Mouse (Mus musculus): ENCODE results near the gene B4galt1.

B4galt1 gene

DNA sequence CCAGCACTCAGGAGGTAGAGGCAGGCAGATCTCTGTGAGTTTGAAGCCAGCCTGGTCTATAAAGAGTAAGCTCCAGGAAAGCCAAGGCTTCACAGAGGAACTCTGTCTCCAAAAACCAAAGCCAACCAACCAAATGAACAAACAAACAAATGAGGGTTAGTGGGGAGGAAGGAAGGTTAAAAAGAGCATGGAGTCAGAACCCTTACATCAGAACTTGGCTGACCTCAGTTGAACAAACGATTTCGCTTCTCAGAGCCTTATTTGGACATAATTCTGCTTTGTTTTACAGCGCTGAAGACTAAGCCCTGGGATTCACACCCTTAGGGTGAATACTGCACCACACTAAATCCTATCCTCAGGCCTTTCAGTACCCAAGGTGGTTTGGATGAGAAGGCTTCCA lies 18.3 kb upstream of the B4galt1 start:
- no peak for DNase-seq (ENCODE audit: low read depth, low spot score)

DNA sequence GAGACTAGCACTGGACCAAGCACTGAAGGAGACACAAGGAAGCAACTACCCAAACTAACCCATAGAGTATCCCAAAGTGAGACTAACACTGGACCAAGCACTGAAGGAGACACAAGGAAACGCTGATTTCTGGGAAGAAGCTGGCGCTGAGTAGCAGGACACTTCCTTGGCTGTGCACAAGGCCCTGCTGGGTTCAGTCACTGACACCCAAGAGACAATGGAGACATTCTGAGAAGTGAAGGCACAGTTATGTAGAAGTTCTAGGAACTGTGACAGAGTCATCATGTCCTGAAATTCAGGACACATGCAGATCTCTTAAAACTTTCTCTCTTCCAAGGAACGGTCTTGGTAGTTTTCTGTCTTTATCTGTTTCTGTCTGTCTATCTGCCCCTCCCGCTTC lies 16.4 kb upstream of the B4galt1 start:
- no peak for DNase-seq (ENCODE audit: low read depth, low spot score)

DNA sequence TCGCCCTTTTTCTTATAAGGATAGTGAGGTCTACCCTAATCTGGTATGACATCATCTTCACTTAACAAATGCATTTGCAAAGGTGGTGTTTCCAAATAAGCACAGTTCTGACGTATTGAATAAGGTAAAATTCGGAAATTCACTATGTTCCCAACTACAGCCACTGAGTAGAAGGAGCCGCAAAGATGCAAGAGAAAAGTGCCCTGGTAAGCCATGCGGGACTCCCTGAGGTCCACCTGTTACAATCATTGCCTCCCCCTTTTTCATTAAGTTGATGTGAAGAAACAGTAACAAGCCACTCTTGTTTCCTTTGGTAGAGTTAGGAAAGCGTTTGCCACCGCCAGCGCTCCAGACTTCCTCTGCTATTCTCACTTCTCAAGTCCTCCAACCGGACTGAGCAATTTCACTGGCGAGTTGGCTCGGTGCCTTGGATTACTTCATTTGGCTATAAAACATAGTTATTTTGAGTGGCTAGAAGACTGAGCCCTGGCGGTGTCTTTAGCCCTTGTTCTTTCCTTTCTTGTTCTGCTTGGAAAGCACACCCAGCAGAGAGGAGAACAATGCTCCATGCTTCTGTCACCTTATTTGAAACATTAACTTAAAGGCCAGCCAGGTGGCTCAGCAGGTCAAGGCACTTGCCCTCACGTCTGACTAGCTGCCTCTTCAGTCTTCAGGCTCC lies 14.9 kb upstream of the B4galt1 start:
- no peak for DNase-seq (ENCODE audit: low read depth, low spot score)

DNA sequence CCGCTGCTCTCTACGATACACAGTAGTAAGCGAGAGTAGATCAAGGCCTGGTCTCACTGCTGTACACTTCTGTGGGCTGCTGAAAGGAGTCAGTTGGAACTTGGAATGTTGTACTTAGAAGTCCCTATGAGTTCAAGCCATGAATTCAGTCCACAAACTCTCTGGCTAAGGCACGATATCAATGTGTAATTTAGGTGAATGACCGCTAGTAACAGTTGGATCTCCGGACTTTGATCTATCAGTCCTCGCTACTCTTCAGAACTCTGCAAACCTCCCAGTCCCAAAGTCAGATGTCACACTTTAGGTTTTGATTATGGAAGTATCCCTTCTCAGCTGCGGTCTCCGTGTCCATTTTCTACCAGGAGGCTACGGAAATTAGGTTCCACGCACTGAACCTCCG lies 10.6 kb upstream of the B4galt1 start:
- DNase-seq (ENCODE audit: low read depth, low spot score): no peak

DNA sequence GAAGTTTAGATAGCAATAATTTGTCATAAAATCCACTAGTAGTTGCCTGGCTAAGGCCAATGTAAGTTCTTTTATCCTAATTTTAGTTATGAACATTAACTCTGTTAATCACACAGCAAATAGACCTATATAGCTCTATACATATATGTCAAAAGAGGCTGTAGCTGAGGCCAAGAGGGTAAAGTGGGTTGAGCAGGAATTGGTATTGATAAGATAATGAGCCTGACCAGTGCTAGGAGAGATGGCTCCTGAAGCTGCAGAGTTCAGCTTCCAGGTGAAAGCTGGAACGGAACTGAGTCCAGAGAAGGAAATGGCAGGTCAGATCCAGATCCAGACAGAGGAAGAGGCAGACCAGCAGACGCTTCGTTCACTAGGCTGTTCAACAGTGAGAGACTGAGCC lies 9.5 kb upstream of the B4galt1 start:
- DNase-seq (ENCODE audit: low read depth, low spot score): no peak

DNA sequence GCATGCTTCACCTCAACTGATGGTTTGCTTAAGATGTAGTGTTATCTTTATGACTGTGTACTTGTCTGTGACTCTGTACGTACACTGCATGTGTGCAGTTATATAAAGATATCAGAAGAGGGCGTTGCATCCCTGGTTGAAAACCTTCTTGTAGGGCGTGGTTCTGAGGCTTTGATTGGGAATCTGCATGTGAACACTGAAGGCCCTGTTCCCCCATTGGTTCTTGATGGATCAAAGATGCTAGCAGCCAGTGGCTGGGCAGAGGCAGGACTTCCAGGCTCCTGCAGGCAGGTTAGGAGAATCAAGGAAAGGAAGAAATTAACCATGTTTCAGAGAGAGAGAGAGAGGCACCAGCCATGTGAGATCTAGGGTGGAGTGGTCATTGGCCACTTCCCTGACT lies 7.3 kb upstream of the B4galt1 start:
- no peak for DNase-seq (ENCODE audit: low read depth, low spot score)

DNA sequence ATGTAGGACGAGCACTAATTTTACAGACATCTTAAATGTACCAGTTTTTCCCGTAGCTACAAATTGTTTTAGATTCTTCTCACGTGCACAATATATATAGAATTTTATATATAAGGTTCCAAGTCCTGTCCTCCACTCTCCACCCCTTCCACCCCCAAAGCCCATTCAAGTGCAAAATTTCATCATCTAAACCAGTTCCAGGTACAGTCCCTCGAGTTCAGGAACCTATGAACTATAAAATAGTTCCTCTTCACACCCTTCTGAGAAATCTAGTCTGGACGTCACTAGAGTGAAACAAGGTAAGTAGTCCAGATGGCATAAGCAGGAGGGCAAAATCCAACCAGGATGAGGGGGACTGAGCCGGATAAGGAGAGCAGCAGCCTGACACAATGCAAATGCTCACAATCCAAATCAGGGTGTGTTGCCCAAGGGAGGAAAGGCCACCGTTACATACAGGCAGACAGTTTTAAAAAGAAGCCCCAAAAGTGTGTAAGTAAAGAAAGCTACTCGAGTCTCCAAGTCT lies 4.1 kb upstream of the B4galt1 start:
- no peak for DNase-seq (ENCODE audit: low read depth, low spot score)

DNA sequence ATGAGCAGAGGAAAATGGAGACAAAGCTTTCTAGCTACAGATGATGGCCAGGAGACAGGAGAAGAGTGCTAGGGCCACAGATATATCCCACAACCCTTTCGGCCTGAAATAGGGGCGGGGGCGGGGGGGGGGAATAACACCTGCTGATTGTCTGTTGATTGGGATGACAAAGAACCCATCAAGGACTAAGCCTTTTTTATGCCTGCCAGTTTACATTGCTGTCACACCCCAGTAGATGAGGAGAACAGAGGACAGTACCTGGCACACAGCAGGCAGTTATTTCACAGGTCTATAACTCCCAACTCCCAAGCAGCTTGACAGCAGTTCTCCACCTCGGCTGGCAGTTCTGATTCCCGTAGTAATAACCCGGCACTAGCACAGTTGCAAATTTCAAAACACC lies 2.8 kb upstream of the B4galt1 start:
- no peak for DNase-seq (ENCODE audit: low read depth, low spot score)

DNA sequence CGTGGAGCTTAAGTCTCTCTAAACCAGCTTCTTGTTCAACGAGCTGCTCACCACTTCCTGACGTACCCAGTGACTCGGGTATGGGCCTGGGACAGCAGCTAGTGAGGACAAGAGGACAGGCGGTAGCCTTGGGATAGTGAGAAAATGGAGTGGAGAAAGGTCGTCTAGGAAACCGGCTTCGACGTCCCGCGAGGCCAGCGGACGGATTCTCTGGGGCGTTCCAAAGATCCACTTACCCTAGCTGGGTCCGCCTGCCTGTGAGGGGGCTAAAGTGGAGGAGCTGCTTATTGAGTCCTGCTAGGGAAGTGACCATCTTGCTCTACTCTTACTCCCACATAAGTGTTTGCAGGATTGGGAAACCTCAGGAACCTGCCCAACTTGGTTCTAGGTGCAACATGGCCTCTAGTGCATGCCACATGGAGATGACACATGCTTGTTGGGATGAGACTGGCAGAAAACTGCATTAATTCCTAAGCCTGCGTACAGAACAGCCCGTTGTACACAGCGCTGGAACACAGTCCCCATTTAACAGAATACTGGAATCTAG lies 655 bp upstream of the B4galt1 start:
- DNase-seq (ENCODE audit: low read depth, low spot score): no peak

DNA sequence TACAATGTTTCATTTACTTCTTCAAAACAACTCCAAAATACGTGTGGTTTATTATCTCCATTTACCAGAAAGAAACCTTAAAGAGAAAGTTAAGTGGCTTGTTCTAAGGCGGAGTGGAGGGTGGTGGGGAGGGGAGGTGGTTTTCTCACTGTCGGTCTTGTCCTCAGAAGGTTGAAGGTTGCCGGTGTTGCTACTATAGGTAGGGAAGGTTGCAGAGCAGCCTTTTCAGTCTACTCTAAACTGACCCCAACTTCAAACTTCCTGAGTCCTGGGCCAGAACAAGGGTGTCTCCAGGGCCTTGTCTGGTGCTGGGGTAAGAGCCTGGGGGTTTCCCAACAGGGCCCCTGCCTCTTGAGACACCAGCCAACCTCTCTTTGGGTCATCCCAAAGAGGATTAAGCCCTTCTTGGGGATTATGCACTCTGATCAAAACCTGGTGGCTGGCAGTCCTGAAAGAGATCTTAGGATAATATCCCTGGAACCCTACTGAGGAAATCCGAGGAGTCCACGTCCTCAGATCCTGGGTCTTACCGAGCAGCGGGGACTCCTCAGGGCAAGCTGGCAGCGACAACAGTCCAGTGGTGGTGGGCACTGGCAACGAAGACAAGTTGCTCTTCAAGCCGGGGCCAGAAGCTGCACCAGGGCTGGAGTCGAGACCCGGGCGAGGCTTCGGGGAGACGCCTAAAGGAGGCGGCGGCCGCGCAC lies 792 bp downstream of the B4galt1 start:
- no peak for DNase-seq (ENCODE audit: low read depth, low spot score)

DNA sequence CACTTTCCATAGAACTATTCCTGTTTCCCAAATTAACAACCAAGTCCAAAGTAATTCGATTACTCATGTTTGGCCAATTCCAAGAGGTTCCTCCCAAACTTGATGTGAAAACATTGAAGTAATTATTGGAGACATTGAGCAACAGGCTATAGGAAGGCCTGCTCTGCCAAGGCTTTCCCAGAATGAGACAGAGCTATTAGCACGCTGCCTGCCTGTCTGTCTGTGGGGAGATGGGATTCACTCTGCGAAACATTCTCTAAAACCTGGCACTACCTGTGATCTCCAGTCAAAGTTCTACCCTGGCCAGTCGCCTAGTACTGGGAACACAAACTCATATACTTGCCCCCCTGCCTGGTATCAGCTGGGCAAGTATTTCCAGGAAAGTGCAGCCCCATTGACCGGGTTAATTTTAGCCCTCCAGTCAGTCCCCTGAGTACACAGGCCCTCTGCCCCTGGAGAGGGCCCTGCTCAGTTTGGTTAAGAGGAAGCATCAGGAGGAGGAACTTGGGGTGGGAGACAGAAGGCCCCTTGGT lies 1.5 kb downstream of the B4galt1 start:
- DNase-seq (ENCODE audit: low read depth, low spot score): no peak

DNA sequence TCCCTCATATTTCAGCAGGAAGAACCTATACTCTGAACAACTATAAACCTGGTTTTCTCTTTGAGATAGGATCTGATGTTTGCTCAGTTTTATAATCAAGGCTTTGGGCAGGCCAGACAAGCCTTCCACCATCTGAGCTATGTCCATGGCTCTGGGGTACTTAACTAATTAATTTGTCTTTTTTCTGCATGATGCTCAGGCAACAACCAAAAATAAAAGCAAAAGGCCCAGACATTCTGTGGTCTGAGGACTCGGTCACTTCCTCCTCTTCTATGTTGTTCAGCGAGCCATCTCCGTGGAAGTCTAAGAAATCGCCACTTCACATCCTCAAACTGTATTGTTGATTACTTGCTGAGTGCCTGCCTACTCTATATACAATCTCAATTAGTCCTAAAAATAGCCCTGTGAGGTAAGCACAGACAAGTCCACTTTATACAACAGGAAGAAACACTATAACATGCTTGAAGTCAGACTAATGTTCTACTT lies 2.0 kb downstream of the B4galt1 start:
- DNase-seq (ENCODE audit: low read depth, low spot score): no peak

DNA sequence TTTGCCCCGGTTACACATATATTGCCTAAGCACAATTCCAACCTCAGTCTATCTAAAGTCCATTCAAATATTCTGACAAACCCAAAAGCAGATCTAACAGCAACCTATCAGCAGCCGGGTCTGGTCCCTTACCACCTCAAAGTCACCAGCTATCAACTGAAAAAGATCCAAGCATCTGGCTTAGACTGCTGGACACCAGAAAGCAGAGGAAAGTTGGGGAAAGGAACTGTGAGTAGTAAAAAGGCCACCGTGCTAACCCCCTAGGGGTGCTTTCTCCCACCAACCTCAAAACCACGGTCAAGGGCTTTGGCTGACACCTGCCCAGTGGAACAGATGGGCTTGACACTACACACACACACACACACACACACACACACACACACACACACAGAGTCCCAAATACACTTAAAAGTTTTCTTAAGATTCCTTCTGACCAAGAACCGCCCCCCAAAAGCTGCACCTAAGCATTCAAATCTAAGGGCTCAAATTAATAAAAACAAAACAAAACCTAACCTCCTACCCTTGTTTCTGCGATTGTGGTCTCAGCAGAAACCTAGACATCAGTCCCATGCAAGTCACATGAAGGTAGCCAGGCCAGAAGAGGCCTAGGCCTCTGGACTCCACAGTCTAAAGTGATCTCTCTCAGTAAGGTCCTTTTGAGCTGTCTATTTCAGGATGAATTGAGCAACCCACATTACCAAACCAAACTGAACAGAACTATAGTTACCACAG lies 2.6 kb downstream of the B4galt1 start:
- DNase-seq (ENCODE audit: low read depth, low spot score): no peak

DNA sequence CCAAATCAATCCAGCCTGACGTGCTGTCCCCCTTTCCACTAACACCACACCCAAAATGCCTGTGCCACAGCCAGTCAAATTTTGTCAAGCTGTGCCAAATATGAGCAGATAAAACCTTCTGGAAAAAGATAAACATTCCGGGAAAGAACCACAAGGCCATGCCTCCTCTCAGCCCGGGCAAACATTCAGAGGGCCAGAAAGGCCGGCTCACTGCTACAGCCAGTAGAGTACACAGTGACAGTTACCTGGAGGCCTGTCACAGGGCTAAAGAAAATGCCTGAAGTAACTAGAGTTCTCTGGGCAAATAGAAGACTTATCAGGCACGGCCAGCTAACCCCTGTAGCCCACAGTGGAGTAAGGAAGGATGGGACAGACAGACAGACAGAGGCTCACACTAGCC lies 3.2 kb downstream of the B4galt1 start:
- DNase-seq (ENCODE audit: low read depth, low spot score): no peak

DNA sequence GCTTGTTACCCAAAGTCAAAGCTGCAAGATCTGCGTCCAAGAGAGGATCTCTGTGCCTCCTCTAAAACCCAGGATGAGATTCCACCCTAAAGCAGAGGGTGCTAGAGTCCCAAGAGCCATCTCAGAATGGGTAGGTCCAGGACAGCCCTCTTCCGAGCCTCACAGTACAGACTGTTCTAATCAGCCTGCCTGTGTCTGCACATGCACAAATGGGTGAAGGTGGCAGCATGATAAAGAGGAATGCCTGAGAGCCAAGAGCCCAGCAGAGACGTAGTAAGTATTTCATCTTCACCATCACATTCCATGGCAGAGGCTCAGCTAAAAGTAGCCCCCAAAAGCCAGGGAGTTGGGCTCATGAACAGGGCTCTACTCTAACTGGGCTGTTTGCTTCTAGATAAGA lies 4.3 kb downstream of the B4galt1 start:
- DNase-seq (ENCODE audit: low read depth, low spot score): no peak

DNA sequence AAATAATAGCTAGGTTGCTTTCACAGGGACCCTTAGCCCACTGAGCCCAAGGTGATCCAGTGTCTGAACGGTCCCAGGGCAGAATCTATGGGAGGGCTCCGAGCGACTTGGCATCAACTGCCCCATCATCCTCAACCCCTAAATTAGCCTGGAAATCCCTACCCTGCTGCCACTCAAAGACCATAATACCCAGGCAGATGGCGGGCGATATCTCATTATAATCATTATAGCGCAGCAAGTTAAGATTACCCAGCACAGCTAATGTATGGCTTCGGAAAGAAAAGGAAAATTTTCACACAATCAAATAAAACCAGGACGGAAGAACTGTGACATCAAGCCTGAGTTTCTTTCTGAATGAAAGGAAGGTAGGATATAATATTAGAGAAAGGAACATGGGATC lies 5.6 kb downstream of the B4galt1 start:
- no peak for DNase-seq (ENCODE audit: low read depth, low spot score)

DNA sequence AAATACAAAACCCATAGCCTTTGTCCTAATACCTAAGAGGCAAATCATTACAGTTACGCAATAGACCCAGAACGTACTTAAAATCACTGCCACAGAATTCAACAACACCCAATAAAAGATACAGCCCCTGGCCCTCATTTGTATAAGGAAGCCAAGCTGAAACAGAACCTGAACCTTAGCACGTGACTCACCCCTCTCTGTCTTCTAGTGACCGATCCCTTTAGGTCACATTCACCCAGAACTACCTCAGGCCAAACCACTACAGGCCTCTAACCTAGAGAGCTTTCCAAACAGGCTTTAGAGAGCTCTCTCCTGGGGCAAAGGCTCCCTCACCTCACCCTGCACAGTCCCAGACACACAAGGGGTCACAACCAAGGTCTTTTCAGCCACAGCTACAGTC lies 6.6 kb downstream of the B4galt1 start:
- DNase-seq (ENCODE audit: low read depth, low spot score): no peak

DNA sequence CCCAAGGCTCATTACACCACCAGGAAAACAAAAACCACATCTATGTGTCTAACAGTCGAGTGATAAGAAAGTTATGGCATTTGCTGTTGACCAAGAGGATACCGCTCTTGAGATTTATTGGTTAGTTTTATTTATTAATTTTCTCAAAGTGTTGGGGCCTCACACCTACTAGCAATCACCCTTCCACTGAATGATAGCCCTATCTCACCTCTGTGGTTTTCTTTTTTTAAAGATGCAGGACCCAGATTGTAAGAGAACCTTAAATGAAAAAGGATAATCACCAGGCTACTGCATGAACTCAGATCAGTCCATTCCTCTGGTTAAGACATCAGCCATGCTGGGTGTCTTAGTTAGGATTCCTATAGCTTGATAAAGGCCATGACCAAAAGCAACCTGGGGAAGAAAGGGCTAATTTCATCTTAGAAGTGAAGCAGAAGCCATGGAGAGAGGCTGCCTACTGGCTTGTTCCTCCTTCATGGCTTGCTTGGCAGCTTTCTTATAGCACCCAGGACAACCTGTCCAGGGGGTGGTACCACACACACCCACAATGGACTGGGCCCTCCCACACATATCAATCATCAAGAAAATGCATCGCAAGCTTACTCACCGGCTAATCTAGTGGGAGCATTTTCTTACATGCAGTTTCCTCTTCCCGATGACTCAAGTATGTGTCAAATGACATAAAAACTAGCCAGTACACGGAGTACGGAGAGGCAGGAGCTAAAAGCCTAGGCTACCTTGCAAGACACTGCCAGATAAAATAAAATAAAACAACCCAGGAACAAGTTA lies 7.5 kb downstream of the B4galt1 start:
- no peak for DNase-seq (ENCODE audit: low read depth, low spot score)

DNA sequence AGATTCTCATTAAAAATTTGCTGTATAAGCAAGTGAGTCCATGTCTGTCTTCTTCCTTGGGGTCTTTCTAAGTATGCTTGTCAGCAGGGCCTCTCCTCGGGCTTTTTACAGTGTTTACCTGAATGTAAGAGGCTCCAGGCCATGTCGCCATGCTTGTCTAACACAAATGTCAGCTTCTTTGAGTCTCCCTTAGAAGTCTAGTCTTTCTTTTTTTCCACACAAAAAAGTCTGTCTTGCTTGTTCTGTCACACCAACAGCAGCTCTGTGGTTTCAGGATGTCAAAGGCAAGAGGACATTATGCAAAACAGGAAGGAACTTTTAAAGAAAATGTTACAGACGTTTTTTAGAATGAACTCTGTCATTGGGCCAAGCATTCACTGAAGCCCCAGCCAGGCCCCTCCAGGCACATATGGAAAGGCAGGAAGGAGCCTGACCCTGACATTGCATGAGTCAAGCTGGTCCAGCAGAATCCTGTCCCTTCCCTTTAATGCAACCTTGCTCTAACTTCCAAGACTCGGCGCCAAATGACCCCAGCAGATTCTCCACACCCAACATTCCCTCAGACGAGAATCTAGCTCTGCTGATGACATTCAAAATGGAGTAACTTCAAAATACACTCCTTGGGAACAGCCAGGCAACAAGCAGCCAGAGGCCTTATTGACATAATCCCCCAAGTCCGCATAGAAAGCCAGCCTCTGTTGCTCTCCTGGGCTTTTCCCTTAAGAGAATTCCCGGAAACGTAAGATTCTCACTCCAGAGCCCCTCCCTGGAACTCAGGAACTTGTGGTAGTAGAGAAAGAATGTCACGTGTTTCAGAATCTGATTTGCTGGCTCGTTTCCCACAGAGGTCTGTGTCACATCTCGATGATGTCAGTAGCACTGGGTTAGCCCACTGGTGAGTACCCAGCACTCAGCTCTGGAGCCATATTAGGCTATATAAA lies 8.7 kb downstream of the B4galt1 start:
- no peak for DNase-seq (ENCODE audit: low read depth, low spot score)

DNA sequence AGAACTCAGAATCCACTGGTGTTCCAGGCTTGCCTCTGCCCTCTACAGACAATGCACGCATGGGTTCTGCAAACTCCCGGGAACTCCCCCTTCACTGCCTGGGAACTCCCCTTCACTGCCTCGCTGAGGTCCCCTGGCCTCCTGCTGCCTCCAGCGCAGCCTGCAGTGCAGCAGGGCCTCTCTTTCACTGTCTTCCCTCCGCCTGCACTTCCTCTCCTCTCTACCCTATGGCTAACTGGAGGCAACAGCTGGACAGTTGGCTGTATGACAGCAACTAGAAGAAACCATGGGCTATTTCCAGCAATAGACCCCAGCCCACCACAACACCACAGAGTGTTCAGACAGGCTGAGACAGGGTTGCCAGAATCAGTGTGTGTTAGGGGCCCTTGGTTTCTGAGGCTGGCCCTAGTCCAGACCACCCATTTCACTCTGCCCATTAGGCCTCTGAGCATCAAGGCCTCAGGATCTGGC lies 9.5 kb downstream of the B4galt1 start:
- no peak for DNase-seq (ENCODE audit: low read depth, low spot score)
